In genomic region chr14:123163842-123164241, GRCm38 (mm10) we compare ENCODE assay signal across 15 mouse cellular contexts.
"Had no signal": no experiment of that assay in that cellular context is flagged by ENCODE, and none has a peak within 500 bp of the region (broad histone marks: within the 10 kb centered on the region; RNA-seq: fewer than 3 reads in every experiment).

No protein-coding gene starts in this region.

- H3K9ac ChIP-seq: neural tube, embryonic 15.5 days; stomach, embryonic 15.5 days had no signal

- H3K9me3 ChIP-seq: neural tube, embryonic 15.5 days; stomach, embryonic 15.5 days had no signal

- H3K27ac ChIP-seq: neural tube, embryonic 15.5 days; stomach, embryonic 15.5 days; stomach, postnatal 0 days had no signal

- H3K4me1 ChIP-seq: neural tube, embryonic 15.5 days; stomach, embryonic 15.5 days had no signal

- DNase-seq: retina, postnatal 1 day; right cerebral cortex, adult 18-20 months; right cerebral cortex, postnatal 14 days; right cerebral cortex, postnatal 25 days; right cerebral cortex, postnatal 4 days; spleen, adult 18-20 months; thymus, adult 18-20 months; thymus, adult 2 months; thymus, postnatal 14 days; thymus, postnatal 25 days; thymus, postnatal 36 days; thymus, postnatal 4 days had no signal

- H3K36me3 ChIP-seq: neural tube, embryonic 15.5 days; stomach, embryonic 15.5 days had no signal

- H3K27me3 ChIP-seq: neural tube, embryonic 15.5 days; stomach, embryonic 15.5 days had no signal

- H3K4me2 ChIP-seq: neural tube, embryonic 15.5 days; stomach, embryonic 15.5 days had no signal

- H3K4me3 ChIP-seq: neural tube, embryonic 15.5 days; stomach, embryonic 15.5 days had no signal
